ENCODE assay signal across 17 mouse cellular contexts in the genomic region with DNA sequence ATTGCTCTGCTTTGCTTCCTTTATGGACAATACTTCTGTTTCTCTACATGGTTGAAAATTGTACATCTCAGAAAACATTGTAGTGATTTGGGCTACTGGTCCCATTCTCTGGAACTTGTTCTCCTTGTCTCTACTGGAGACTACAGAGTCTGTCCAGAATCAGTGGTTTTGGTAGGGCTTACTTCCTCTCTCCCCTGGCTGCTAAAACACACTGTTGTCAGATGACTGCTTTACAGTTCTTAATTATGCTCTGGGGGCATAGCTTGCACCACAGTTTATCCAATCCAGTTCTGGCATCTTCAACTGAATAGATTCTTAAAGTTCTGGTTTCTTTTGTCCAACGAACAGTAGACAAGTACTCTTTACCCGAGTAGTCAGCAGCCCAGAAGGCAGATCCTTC.
"Had no signal": no experiment of that assay in that cellular context is flagged by ENCODE, and none has a peak within 500 bp of the region (broad histone marks: within the 10 kb centered on the region; RNA-seq: fewer than 3 reads in every experiment).

No protein-coding gene starts in this region.

- DNase-seq: kidney, adult 11 months; kidney, postnatal 10 days; kidney, postnatal 4 days; left cerebral cortex, postnatal 4 days; lung, adult 2 months; lung, postnatal 36 days; right cerebral cortex, adult 18-20 months; right cerebral cortex, postnatal 25 days; thymus, adult 2 months; thymus, postnatal 25 days had no signal

- H3K4me1 ChIP-seq: midbrain, embryonic 13.5 days; neural tube, embryonic 15.5 days had no signal

- H3K4me3 ChIP-seq: layer of hippocampus, adult 2 months; liver, embryonic 15.5 days; midbrain, embryonic 13.5 days; myocyte; neural tube, embryonic 15.5 days had no signal

- H3K9ac ChIP-seq: liver, embryonic 15.5 days; midbrain, embryonic 13.5 days; neural tube, embryonic 15.5 days had no signal

- H3K4me2 ChIP-seq: liver, embryonic 11.5 days; liver, embryonic 15.5 days; midbrain, embryonic 13.5 days; neural tube, embryonic 15.5 days had no signal

- H3K27ac ChIP-seq: layer of hippocampus, adult 2 months; liver, embryonic 15.5 days; midbrain, embryonic 13.5 days; neural tube, embryonic 15.5 days had no signal

- H3K9me3 ChIP-seq: liver, embryonic 15.5 days; midbrain, embryonic 13.5 days; neural tube, embryonic 15.5 days had no signal

- ATAC-seq: lung, postnatal 0 days; midbrain, embryonic 13.5 days had no signal

- H3K36me3 ChIP-seq: liver, embryonic 15.5 days; midbrain, embryonic 13.5 days; neural tube, embryonic 15.5 days had no signal

- H3K27me3 ChIP-seq: liver, embryonic 15.5 days; midbrain, embryonic 13.5 days; neural tube, embryonic 15.5 days had no signal
